Mouse (Mus musculus): Measurements from ENCODE around the gene Slc35e2. TPM values are rescaled to one million over a fixed set of nuclear protein-coding genes. Genes with fewer than 3 reads are reported as not detected.
A peak's percentile ranks its signal among the peaks of the same experiment; 100 is the strongest.
"Not testable (repeated sequence)": the region's sequence is repeated elsewhere in the genome, so short reads cannot be mapped to it uniquely, and the experiment has no call there.

The Slc35e2 gene
- polyA plus RNA-seq, 1 experiment from 2014 or later = 7.0 TPM

- no peak overlapping the region for H3K9ac ChIP-seq
- H3K9me3 ChIP-seq = no peaks in the 10 kb centered on the region
- H3K4me2 ChIP-seq (replicated peaks) = no peak overlapping the region
- no peak overlapping the region for H3K4me3 ChIP-seq (replicated peaks)
- H3K27me3 ChIP-seq (replicated peaks) = no peaks in the 10 kb centered on the region
- no peak overlapping the region for H3K27ac ChIP-seq
- ATAC-seq = no peak
- 0 out of 2 replicates have a peak, but pooled peaks cover 2% of the 10 kb centered on the region for H3K36me3 ChIP-seq
- peaks cover 12% of the 10 kb centered on the region for H3K4me1 ChIP-seq (replicated peaks)
These were observed 65.7 kb downstream of the Slc35e2 start for GRCm38 (mm10) chr4:155666903-155667302.

GRCm38 (mm10) chr4:155668689-155669597 lies 67.7 kb downstream of the Slc35e2 start, which contains the start of gene Mib2:
Gene Mib2 (minus strand): TSS chr4:155669198.
- Histone ChIP-seq H3K36me3 (0 out of 2 replicates have a peak, but pooled peaks cover 2% of the 10 kb centered on the region), H3K4me1 (replicated peaks) (peaks cover 12% of the 10 kb centered on the region), H3K9me3 (no peaks in the 10 kb centered on the region), H3K4me3 (replicated peaks) (peak within 1 kb of the TSS; percentile 72), H3K4me2 (replicated peaks) (peak within 1 kb of the TSS; percentile 88), H3K27ac (peak within 1 kb of the TSS; percentile 68), H3K9ac (peak within 1 kb of the TSS; percentile 74), H3K27me3 (replicated peaks) (no peaks in the 10 kb centered on the region)
- WGBS = under 1% methylated on average over 73 of the region's 73 CpGs
- peak; percentile 99 for ATAC-seq

DNA sequence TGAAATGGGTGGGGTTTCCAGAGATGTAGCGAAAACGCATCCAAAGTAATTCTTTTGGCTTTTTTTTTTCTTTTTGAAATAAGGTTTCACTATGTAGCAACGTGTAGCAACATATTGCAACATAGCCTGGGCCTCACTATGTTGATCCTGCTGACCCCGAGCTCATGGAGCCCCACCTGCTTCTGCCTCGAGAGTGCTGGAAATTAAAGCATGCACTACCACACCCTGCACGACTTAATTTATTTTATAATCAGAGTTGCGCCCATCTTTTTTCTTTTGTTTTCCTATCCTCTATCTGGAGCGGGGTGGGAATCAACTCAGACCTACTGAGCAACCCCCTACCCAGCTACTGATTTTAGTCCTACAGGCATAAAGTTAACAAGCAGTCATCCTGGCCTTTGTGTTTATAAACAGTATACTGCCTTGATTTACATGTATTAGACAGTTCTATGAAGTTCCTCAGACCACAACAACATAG lies 68.4 kb downstream of the Slc35e2 start:
- H3K4me3 ChIP-seq (replicated peaks) = peak overlapping the region; percentile 72
- H3K36me3 ChIP-seq = 0 out of 2 replicates have a peak, but pooled peaks cover 2% of the 10 kb centered on the region
- no peak overlapping the region for H3K9ac ChIP-seq
- peak overlapping the region; percentile 60 for H3K4me2 ChIP-seq (replicated peaks)
- H3K27ac ChIP-seq = 0 out of 2 replicates have a peak overlapping the region, but pooled peaks have one; percentile 13
- peaks cover 12% of the 10 kb centered on the region for H3K4me1 ChIP-seq (replicated peaks)
- peak; percentile 50; the same call in 1 of the 2 replicates for ATAC-seq
- no peaks in the 10 kb centered on the region for H3K9me3 ChIP-seq
- no peaks in the 10 kb centered on the region for H3K27me3 ChIP-seq (replicated peaks)
- 1% methylated on average over 8 of the region's 8 CpGs for WGBS

- Histone ChIP-seq H3K4me1 (replicated peaks) (peaks cover 12% of the 10 kb centered on the region), H3K27ac (peak overlapping the region; percentile 13; the same call in 1 of the 2 replicates), H3K4me2 (replicated peaks) (peak overlapping the region; percentile 60; the same call in 1 of the 2 replicates)
- H3K9me3 ChIP-seq; ATAC-seq; H3K27me3 ChIP-seq (replicated peaks); H3K36me3 ChIP-seq; H3K4me3 ChIP-seq (replicated peaks); H3K9ac ChIP-seq: not testable (repeated sequence)
- WGBS = 54% methylated on average over 4 of the region's 4 CpGs
These were observed 69.0 kb downstream of the Slc35e2 start for GRCm38 (mm10) chr4:155670236-155670635.

DNA sequence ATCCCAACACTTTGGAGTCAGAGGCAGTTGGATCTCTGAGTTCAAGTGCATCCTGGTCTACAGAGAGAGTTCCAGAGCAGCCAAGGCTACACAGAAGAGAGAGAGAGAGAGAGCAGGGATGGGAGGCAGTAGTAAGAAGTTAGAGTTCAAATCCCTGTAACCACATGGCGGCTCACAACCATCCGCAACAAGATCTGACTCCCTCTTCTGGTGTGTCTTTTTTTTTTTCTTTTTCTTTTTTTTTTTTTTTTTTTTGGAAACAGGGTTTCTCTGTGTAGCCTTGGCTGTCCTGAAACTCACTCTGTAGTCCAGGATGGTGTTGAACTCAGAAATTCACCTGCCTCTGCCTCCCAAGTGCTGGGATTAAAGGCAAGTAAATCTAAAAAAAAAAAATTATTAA lies 70.9 kb downstream of the Slc35e2 start:
- no peak overlapping the region for H3K4me2 ChIP-seq (replicated peaks)
- H3K9me3 ChIP-seq = no peaks in the 10 kb centered on the region
- no peaks in the 10 kb centered on the region for H3K27me3 ChIP-seq (replicated peaks)
- peaks cover 8% of the 10 kb centered on the region for H3K4me1 ChIP-seq (replicated peaks)
- WGBS = 54% methylated on average over 2 of the region's 2 CpGs
- no peak overlapping the region for H3K27ac ChIP-seq
- no peak for ATAC-seq
- no peaks in the 10 kb centered on the region for H3K36me3 ChIP-seq
- no peak overlapping the region for H3K4me3 ChIP-seq (replicated peaks)
- H3K9ac ChIP-seq = no peak overlapping the region

Other genes with a start within 250 kb of the Slc35e2 start
- gene Prkcz, start 240.1 kb upstream of the Slc35e2 start, polyA plus RNA-seq (2015; fragmentation: Nextera tagmentation; extraction: Ambion mirVana) = 24.8 and 27.1 TPM in 2 replicates
- gene Gabrd, start 203.3 kb upstream of the Slc35e2 start, polyA plus RNA-seq (2015; fragmentation: Nextera tagmentation; extraction: Ambion mirVana) = 0.10 TPM in 1 of 2 replicates, not detected in the other
- gene Cfap74, start 192.2 kb upstream of the Slc35e2 start, polyA plus RNA-seq (2015; fragmentation: Nextera tagmentation; extraction: Ambion mirVana) = 1.2 and 2.3 TPM in 2 replicates
- 2.1 and 2.2 TPM in 2 replicates for gene Tmem52, start 132.3 kb upstream of the Slc35e2 start, polyA plus RNA-seq (2015; fragmentation: Nextera tagmentation; extraction: Ambion mirVana)
- gene Gnb1, start 110.1 kb upstream of the Slc35e2 start, polyA plus RNA-seq (2015; fragmentation: Nextera tagmentation; extraction: Ambion mirVana) = 460 and 467 TPM in 2 replicates
- gene Nadk, start 39.0 kb upstream of the Slc35e2 start, polyA plus RNA-seq (2015; fragmentation: Nextera tagmentation; extraction: Ambion mirVana) = 91.6 and 93.4 TPM in 2 replicates
- 50.2 and 53.9 TPM in 2 replicates for gene Cdk11b, start 23.4 kb downstream of the Slc35e2 start, polyA plus RNA-seq (2015; fragmentation: Nextera tagmentation; extraction: Ambion mirVana)
- gene Gm10563, start 44.0 kb downstream of the Slc35e2 start, polyA plus RNA-seq (2015; fragmentation: Nextera tagmentation; extraction: Ambion mirVana) = not detected in 2 replicates
- gene Mmp23, start 52.0 kb downstream of the Slc35e2 start, polyA plus RNA-seq (2015; fragmentation: Nextera tagmentation; extraction: Ambion mirVana) = 36.8 and 38.0 TPM in 2 replicates
- 17.8 and 22.6 TPM in 2 replicates for gene Mib2, start 67.8 kb downstream of the Slc35e2 start, polyA plus RNA-seq (2015; fragmentation: Nextera tagmentation; extraction: Ambion mirVana)
- gene Fndc10, start 92.9 kb downstream of the Slc35e2 start, polyA plus RNA-seq (2015; fragmentation: Nextera tagmentation; extraction: Ambion mirVana) = 6.1 and 7.6 TPM in 2 replicates
- 150 and 153 TPM in 2 replicates for gene Ssu72, start 103.4 kb downstream of the Slc35e2 start, polyA plus RNA-seq (2015; fragmentation: Nextera tagmentation; extraction: Ambion mirVana)
- 0.80 and 0.84 TPM in 2 replicates for gene Tmem240, start 133.4 kb downstream of the Slc35e2 start, polyA plus RNA-seq (2015; fragmentation: Nextera tagmentation; extraction: Ambion mirVana)
- 135 and 156 TPM in 2 replicates for gene Atad3a, start 159.7 kb downstream of the Slc35e2 start, polyA plus RNA-seq (2015; fragmentation: Nextera tagmentation; extraction: Ambion mirVana)
- gene Vwa1, start 173.3 kb downstream of the Slc35e2 start, polyA plus RNA-seq (2015; fragmentation: Nextera tagmentation; extraction: Ambion mirVana) = 16.7 TPM in 2 replicates
- 1.00 and 1.1 TPM in 2 replicates for gene Tmem88b, start 184.5 kb downstream of the Slc35e2 start, polyA plus RNA-seq (2015; fragmentation: Nextera tagmentation; extraction: Ambion mirVana)
- not detected in 2 replicates for gene Ankrd65, start 189.0 kb downstream of the Slc35e2 start, polyA plus RNA-seq (2015; fragmentation: Nextera tagmentation; extraction: Ambion mirVana)
- 225 and 226 TPM in 2 replicates for gene Mrpl20, start 201.5 kb downstream of the Slc35e2 start, polyA plus RNA-seq (2015; fragmentation: Nextera tagmentation; extraction: Ambion mirVana)
- gene Ccnl2, start 211.1 kb downstream of the Slc35e2 start, polyA plus RNA-seq (2015; fragmentation: Nextera tagmentation; extraction: Ambion mirVana) = 132 and 138 TPM in 2 replicates
- gene Aurkaip1, start 229.9 kb downstream of the Slc35e2 start, polyA plus RNA-seq (2015; fragmentation: Nextera tagmentation; extraction: Ambion mirVana) = 169 and 171 TPM in 2 replicates
- 76.9 and 81.3 TPM in 2 replicates for gene Mxra8, start 238.3 kb downstream of the Slc35e2 start, polyA plus RNA-seq (2015; fragmentation: Nextera tagmentation; extraction: Ambion mirVana)
- gene Dvl1, start 246.0 kb downstream of the Slc35e2 start, polyA plus RNA-seq (2015; fragmentation: Nextera tagmentation; extraction: Ambion mirVana) = 9.9 and 11.9 TPM in 2 replicates